Mouse (Mus musculus) cerebellum, adult 9-10 months (tissue): ENCODE results near the gene Wdr86.

Experiments used
- DNase-seq: peaks from one replicate; pipeline ENCODE4 v3.0.0; 2022

Gene Wdr86

DNA sequence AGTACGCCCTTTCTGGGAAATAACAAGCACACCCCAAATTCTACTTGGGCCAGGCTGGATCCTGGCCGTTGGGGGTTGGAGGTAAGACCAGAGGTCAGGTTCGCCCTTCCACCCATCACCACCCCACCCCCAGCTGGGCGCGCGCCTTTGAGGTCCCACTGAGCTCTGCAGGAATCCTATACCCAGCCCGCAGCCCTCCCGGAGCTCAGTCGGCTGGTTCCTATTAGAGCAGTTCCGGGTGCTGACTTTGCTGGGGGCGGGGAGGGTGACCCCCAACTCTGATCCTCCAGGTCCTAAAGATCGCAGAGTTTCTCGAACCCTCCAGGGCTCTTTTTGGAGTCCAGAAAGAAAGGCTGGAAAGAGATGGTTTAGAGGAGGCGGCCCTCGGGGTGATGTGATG lies 459 bp upstream of the Wdr86 start:
- no peak for DNase-seq

DNA sequence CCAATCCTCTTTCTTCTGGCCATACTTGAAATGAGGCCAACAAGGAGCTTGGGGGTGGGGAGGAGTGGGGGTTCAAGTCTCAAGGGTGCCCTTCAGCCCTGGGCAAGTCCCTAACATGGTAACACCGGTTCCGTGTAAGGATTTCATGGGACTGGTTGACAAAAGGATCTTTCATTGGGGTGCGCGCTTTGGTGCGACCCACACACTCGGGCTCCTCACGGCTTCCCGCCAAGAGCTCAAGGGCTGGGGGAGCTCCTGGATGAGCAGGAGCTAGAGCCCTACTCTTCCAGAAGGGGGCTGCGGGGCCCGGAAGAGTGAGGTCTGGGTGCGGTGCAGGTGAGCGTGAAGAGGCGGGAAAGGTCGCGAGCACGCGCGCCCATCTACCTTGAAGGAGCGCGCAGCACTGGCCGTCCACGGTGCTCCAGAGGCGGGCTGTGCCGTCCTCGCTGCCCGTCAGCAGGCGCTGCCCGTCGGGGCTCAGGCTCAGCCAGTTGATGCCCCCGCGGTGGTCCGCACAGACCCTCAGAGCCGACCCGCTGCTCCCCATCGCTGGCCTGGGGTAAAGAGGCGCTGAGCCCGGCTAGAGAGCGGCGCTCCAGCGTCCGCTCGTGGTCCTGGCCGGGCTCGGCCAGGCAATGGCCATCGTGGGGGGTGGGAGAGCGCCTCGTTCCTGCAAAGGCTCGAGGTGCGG lies 585 bp downstream of the Wdr86 start:
- DNase-seq, result no peak

DNA sequence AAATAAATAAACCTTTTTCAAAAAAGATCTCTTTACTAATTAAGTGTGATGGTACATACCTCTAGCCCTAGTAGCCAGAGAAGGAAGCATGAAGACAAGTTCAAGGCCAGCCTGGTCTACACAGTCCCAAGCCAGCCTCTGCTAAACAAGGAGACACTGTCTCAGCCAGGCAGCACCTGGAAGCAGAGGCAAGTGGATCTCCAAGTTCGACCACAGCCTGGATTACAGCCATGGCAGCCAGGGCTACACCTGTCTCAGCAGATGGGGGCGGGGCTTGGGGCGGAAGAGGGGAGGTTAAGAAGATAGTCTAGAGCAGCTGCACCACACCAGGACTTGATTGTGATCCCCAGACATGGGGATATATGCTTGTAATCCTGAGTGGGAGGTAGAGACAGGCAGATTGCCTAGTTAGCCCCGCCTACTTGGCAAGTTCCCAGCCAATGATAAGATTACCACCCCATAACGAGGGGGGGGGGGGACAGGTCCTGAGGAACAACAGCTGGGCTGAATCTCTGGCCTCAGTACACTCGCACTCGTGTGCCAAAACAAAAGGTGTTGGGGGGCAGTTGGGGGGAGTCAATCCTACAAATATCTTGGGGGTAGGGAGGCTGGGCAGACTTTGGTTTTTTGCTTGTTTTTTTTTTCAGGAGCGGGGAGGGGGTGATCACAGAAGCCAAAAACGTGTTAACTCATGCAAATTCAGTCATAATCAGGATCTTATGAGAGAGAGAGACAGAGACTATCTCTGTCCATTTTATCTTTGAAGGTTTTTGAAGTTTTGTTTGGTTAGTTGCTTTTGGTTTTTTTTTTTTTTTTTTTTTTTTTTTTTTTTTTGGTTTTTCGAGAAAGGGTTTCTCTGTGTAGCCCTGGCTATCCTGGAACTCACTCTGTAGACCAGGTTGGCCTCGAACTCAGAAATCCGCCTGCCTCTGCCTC lies 3.4 kb downstream of the Wdr86 start:
- no peak for DNase-seq

DNA sequence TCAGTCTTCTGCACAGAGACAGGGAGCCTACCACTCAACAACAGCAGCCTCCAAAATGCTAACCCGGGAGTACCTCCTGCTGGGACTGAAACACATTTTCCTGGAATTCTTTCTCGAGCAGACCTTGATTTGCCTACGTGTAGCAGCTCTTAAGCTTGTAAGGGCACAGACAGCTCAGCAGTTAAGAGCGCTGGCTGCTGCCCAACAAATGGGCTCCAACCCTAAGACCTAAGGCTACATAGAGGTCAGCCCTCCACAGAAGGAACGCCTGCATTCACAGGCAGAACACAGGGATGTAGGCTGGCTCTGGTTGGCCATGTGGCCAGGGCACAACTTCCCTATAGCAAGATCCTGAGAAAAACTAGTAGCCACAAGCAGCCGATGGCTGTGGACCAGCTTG lies 4.6 kb downstream of the Wdr86 start:
- DNase-seq, result no peak

DNA sequence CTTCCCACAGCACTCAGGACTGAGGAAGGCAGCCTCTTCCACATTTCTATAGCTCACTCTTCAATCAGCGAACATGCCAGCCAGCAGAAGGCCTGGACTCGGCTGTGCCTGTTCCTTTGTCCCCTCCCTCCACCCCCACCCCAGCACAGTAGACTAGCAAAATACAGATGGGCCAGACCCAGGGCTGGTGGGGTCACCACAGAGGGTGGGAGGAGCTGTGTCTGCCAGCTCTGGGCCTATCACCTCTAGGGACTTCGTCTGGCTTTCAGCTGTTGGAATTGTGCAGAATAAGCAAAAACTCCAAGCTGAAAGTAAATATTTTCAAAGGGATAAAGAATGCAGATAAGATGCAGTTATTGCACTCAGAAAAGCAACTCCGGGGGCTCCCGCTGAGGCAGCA lies 5.7 kb downstream of the Wdr86 start:
- DNase-seq, result no peak

DNA sequence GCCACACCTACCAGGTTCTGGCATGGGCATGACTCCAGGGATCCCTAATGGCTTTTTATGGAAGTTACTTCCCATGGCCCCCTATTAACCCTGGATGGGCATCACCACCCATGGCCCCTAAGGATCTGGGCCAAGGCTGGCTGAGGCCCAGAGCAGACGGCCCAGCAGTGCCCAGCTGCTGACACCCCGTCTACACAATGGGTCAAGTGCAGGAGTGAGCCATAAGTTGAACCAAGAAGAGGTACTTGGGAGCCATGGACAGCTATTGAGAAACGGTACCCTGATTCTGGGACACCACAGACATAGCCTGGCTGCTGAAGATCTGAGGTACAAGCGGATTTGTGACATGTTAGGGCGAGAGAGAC lies 6.3 kb downstream of the Wdr86 start:
- no peak for DNase-seq

DNA sequence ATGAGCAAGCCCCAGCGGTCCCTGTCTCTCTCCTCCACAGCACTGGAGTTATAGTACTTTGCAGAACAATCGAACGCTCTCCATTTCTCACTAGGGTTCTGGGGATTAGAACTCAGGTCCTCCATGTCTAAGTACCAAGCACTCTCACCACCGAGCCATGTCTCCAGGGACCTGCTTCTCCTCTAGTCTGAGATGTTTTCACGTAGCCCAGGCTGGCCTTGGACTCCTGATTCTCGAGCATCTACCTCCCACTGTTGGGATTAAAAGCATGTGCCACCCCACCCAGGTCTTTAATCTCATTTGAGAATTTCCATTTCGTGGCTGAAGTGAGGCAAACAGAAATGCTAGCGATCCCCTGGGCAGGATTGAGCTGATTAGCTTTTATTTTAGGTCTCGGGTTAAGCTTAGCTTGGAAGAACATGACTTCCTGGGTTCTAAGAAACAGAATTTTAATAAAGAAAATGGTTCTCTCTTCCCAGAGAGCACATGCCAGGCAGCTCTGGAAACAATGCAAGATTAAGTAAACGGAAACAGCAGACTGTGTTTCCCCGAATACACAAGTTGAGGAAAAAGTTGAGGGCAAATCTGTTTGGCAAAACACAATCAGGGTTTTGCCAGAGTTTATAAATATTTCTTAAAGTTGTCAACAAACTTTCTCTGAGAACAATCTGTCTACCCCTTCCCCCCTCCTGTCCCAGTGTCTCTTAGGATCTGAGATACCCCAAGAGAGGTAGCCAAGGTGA lies 6.8 kb downstream of the Wdr86 start:
- no peak for DNase-seq

DNA sequence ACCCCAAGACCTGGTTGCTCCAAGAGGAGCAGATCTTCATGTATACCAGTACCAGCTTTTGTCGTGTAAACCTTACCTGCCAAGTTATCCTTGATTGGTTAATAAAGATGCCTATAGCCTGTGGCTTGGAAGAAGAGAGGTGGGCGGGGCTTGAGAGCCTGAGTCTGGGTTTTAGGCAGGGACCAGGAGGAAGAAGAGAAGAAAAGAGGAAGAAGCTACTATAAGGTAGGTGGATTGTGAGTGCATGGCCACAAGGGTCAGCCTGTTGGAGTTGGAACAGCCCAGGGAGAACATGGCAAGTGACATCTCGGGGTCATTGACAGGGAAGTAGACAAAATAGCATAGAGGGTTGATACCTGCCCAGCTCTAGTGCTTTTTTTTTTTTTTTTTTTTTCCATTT lies 10.7 kb downstream of the Wdr86 start:
- DNase-seq, result no peak

DNA sequence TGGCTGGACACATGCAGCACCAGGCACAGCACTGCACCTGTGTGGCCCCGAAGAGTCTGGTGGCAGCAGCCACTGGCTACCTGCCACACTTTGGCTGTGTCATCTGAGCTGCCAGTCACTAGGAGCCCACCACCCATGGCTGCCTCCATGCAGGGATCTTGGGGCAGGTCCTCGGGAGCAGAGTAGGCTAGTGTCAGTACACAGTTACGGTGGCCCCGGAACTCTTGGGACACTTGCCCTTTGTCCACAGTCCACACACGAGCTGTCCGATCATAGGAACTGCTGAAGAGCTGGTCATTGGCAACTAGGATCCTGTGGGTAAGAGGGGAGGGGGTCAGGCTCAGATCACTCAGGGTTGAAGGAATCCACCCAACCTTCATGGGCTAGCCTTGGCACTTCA lies 12.5 kb downstream of the Wdr86 start:
- no peak for DNase-seq

DNA sequence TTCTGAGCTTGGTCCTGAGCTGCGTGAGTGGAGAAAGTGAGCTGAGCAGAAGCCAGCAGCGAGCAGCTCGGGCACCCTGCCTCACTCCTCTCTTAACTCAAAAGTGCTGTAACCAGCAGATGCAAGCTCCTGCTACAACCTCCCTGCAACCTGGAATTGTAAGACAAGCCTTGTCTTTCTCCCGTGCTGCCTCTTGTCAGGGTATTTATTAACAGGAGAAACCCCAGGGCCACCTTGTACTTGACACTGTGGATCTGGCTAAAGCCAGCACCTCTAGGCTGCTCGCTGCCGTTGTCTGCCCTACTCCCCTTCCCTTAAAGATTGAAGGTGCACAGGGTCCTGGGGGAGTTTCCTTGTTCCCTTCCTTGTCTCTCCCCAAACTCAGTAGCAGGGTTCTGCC lies 16.5 kb downstream of the Wdr86 start:
- no peak for DNase-seq

DNA sequence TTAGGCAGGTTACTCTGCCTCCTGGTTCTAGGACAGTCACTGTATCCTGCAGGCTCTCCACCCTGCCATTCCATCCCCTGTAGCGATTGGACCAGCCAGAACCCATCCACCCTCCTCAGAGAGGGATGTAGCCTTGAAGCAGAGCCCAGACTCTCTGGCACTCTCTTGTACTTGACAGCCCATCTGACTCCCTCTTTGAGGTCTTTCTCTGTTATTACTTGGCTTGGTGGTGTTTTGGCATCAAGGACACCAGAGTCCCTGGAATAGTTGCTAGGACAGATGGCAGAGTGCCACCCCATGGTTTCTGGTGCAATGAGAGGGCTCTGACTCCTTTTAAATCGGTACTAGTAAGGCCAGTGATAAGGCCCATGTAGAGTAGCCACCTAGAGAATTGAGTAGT lies 17.3 kb downstream of the Wdr86 start:
- peak; percentile 83 for DNase-seq

DNA sequence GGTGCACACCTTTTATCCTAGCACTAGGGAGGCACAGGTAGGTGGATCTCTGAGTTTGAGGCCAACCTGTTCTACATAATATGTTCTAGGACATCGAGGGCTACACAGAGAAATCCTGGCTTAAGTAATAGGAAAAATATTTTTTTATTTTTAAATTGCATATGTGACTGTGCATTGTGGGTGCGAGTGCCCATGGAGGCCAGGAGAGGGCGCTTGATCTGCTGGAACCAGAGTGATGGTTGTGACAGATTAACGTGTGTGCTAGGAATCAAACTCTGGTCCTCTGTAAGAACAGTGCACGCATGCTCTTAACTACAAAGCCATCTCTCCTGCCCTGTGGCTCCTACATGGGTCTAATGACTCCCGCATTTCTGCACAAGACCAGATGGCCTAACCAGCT lies 18.9 kb downstream of the Wdr86 start:
- no peak for DNase-seq

DNA sequence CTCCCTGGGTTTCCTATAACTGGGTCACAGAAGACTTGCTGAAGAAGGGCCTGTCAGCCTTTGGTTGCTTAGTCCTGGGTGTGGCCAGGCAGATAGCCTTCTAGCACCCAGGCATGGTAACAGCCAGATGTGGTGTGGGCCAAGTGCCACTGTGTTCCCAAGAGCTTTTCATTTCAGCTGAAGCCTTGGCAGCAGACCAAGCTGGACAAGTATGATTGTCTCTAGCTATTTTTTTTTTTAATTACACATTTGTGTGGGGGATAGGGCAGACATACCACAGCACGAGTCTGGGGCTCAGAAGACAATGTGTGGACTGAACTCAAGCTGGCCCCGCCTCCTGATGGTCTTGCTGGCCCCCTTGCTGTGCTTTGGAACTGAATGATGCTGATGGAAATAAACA lies 20.6 kb downstream of the Wdr86 start:
- peak; percentile 16 for DNase-seq

DNA sequence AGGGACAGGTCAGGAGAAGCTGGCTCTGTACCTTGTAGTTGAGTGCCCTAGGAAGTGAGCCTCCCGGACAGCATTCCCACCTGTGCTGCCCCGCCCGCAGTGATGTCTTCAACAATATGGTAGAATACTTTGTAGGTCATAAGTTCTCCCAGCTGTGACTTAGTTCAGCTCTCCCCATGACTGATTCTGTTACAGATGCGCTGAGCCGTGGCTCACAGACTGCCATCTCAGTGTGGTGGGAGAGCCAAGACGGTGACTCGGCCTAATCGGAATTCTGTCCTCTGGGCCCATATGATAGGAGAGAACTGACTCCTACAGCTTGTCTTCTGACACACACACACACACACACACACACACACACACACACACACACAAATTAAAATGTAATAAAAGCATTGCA lies 25.9 kb downstream of the Wdr86 start:
- no peak for DNase-seq

DNA sequence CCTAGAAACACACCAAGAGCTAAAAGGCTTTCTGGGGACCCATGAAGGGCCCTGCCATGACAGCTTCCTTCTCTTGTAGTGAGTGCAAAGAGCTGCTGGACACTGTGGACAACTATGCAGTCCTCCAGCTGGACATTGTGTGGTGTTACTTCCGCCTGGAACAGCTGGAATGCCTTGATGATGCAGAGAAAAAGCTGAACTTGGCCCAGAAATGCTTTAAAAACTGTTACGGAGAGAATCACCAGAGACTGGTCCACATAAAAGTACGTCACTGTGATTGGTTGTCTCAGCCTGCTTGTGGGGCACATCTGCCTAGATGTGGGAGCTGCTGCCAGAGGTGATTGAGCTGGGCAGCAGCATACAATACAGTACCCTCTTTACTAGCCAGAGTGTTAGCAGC lies 29.3 kb downstream of the Wdr86 start:
- no peak for DNase-seq

DNA sequence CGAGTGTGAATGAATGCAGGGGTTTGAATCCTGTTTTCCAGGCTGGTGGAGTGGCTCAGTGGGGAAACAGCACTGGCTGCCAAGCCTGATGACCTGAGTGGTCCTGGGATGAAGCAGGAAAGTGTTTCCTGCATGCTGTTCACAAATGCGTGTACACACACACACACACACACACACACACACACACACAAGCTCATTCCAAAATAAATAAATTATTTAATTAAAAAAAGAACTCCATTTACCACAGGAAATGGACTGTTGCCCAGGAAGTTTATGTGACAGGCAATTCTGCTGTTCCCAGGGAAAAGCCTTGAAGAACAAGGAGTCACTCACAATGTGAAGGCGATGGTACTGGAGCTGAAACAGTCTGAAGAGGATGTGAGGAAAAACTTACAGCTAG lies 33.8 kb downstream of the Wdr86 start:
- DNase-seq, result no peak

DNA sequence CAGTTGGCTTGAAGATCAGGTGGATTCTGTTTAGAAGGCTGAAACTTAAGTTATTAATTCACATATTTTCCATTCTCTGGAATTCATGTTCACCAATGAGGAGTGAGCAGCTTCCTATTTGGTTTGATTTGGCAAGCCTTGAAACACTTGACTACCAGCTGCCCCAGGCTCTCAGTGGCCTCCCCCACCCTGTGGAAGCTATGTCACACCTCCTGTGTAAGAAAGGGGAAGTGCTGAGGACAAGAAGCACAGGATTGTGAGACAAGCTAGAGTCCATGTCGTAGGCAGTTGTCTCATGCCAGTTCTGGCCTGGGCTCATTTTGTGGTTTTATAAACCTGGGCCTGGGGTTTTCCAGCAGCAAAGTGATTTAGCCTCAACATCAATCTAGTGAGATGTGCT lies 42.8 kb downstream of the Wdr86 start:
- DNase-seq, result no peak

DNA sequence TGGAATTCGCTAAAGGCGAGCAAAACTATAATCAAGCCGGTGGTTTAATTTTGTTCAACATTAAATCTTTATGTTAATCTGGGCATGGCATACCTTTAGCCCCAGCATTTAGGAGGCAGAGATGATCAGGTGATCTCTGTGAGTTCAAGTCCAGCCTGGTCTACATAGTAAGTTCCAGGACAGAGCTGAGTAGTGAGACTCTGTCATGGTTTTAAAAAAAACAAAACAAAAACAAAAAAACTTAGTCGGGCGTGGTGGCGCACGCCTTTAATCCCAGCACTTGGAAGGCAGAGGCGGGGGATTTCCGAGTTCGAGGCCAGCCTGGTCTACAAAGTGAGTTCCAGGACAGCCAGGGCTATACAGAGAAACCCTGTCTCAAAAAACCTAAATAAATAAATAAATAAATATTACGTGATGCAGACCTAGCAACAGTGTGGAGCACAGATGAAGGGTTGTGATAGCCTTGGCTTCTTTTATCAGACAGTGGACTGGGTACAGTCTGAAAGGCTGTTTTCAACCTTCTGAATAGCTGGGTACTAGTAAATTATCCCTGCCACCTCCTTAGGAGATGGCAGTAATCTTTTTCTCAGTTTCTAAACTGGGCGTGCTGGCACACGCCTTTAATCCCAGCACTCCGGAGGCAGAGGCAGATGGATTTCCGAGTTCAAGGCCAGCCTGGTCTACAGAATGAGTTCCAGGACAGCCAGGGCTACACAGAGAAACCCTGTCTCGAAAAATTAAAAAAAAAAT lies 43.7 kb downstream of the Wdr86 start:
- peak; percentile 57 for DNase-seq

DNA sequence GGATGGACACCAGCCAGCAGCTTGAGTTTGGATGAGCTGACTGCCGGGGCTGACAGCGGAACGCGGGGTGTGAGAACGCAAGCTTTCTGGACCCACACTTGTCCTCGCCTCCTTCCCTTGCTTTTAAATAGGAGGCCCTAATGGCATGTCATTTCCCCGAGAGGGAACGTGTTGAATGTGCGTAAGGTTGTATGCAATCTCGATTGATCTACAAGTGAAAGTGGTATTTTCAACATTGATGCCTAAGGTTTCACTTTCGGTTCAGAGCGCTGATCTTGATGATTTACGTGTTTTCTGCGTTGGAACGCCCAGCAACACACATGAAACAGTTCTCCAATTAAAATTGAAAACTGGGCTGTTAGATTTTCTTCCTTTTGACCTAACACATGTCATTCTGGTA lies 44.4 kb downstream of the Wdr86 start:
- no peak for DNase-seq

DNA sequence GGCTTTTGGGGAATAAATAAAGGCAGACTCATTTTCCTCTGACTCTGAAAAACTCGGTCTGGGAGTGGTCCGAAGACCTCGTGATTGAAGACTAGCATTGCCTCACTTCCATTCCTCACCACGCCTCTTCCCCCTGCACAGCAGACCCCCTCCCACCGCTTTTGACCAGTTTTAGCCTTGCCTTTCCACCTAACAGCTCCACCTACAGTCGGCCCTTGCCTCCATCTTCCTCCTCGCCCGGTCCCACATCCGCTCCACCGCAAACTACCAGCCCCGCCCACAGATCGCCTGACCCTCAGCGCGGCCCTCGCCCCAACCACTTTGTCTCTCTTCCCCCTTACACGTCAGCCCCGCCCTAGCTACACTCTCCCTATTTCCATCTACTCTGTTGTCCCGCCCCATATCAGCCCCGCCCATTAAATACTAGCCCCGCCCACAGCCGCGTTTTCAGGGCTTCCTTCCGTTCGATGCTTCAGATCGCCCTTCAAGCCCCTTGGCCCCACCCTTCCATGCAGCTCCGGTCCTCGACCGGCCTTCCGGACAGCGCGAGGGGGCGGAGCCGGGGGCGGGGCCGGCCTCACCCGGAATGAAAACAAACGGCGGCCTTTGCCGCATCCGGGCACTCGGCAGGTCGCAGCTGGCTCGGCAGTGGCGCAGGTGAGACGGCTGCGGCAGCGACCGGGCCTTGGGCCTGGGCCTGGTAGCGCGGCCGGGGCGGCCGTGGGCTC lies 45.0 kb downstream of the Wdr86 start, which contains the start of gene Nub1:
Gene Nub1, plus strand, starts transcription at position 167 of the 728 bp plus-strand sequence.
- DNase-seq, result peak; percentile 99

DNA sequence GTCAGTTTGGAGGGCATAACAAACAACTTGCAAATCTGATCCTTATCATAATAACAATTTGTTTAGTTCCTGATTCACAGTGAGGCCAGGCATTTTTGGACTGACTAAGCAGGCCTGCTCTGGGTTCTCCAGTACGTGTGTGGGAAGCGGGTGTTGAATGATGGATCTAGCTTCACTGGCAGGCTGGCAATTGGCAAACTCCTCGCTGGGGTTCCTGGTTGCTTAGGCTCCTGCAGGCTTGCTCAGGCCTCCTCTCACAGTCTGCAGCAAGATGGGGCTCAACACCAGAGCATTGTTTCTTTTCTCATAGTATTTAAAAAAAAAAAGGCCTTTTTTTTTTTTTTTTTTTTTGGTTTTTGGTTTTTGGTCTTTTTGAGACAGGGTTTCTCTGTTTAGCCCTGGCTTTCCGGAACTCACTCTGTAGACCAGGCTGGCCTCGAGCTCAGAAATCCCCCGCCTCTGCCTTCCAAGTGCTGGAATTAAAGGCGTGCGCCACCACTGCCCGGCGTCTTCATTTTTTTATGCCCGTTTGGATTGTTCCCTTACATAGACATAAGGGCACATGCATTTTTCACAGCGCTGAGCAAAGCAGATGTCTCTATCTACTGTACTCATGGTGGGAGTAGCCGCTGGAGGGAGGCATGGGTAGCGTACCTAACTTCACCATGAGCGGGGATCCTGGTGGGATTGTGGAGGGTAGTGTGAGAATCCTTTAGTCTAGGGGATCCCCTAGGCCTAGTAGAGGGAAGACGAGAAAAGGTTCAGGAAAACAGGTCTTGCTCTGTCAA lies 45.8 kb downstream of the Wdr86 start:
- DNase-seq, result peak; percentile 47
